Mouse (Mus musculus) left cerebral cortex, adult 11 months (tissue): Measurements from ENCODE around the gene Fgf12.
A peak's percentile ranks its signal among the peaks of the same experiment; 100 is the strongest.

Experiments
- DNase-seq: peaks from one replicate; pipeline ENCODE4 v3.0.0; 2022; ENCODE audit warnings: low spot score

The Fgf12 gene

DNA sequence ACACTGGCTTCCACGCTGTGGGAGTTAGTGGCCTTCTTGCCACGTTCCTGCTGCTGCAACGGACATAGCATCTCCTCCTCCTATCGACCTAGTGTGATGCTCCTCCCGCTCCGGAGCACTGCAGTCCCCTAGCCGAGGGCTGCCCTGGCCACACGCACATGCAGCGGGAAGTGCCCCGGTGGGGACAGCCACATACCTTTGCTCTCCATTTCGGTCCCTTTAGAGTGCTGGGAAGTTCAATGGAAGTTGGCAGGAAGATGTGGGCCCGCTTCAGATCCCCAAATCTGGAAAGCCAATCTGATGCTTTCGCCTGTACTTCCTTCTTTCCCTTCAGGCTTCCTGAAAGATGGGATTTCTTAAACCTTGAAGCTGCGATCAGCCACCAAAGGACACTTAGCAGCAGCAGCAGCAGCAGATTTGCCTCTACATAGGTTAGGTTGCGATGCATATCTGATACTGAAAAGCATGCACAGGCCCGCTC is at the start of gene Fgf12:
Gene Fgf12, minus strand, starts transcription at position 431 of the 481 bp plus-strand sequence.
- no peak for DNase-seq

DNA sequence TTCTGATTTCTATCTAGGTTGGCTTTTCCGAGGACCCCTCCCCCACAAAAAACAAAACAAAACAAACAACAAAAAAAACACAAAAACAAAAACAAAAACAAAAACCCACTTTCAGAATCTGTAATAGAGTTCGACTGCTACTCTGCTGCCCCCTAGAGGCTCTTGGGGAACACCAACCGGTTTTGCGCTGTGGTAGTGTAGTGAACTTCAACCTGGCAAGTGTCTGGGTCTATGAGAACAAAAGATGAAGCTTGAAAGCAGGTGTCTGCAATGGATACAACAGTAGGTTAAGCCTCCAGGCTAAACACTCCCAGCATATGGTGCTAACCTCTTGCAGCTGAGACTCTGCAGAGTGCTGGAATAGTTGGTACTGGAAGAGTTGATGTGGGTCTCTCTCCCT is 40.2 kb upstream of the Fgf12 start:
- DNase-seq: peak; percentile 3

DNA sequence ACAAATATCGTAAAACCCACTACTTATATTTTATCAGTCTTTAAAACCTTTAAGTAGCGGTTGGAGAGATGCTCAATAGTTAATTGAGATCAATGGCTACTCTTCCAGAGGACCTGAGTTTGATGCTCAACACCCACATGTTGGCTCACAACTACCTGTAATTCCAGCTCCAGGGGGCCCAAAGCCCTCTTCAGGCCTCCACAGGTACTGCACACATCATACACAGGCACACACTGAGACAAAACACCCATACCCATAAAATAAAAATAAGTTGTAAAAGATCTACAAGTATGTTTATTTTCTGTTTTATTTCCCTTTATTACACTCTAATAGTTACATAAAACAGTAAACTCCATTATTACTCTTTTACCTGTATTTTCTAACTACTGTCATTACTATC is 17.4 kb upstream of the Fgf12 start:
- DNase-seq: no peak

DNA sequence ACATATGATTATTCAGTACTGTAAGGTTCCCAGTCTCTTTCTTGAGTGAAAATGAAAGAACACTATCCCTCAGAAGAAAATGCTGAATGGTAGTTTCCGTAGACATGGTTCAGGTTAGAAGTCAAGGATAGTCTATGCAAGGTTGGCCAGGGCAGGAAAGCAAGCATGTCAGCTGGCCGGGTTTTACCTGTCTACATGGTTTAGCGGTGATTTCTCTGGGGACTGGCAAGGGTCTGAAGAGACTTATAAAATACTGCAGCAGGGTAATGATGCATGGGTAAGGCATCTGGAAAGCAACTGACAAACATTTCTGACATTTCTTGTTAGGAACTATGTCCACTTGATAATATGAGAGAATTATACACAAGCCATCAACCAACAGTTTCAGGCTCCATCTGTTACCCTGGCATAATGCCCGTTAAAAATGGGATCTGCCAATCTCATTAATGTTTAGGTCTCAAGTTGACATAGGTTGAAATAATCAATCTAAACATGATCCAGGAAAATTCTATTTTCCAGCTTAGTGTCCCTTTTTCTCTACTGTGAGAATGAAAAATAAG is 8.6 kb upstream of the Fgf12 start:
- DNase-seq: no peak

DNA sequence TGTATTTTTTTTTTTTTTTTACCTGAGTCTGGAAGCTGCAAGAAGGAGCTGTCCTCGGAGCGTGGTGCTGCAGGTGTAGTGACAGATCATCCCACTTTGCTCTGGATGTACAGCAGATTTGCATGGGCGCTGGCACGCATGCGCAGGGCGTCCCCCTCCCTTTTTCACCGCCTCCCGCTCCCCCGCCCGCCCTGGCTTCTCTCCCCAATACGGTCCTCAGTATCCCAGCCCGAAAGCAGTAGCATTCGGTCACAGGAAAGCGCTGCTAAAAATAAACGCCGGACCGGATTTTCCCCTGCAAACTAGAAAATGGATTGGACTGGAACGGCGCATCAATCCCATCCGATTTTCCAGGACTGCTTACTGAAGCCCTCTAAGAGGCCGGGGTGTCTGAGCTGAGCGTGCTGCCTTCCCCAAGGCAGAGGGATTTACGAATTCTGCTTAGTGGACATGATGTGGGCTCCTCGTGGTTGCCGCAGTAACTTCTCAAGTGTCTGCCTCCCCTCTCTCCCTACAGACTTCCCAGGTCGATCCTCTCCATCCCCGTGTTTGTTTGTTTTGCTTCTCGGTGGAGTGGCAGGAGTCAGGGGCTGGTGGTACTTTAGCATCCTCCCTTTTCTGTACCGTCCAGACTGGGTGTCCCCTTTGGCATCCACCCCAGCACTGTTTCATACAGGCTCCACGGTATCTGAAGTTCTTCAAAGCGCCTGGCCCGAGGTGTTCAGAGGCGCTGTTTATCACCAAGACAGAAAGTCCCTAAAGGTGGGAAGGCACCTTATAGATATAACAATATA is 453 bp upstream of the Fgf12 start:
- DNase-seq: peak; percentile 73

DNA sequence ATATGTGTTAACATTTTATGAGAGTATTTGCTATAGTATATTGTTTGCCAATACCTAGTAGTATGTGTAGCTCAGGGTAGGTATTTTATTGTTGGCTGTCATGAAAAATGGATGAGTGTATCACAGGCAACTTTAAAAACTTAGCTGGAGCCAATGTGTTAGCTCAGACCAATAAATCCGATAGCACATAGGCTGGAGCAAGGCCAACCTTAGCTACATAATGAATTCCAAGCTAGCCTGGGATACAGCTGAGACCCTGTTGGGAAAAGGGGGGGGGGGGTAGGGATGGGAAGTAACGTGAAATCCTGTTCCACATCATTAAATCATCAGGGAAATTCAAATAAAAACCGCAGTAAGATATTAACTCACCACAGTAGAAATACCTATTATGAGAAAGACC is 18.4 kb downstream of the Fgf12 start:
- no peak for DNase-seq

DNA sequence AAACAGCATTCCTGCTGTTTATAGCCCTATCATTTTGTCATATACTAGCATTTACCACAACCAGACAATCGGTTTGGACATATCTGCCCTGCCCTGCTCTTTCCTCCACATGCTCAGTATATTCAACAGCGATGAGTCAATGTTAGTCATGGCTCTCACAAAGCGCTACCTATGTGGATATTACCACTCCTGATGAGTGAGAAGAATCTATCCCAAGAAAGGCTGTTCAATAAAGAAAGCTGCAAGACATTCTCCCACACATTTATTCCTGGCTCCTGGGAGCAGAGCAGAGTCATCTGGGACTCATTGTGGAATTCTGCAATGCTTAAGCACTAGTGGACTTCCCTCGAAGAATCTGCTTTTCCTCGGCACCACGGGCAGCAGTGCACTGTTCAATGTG is 26.1 kb downstream of the Fgf12 start:
- no peak for DNase-seq

DNA sequence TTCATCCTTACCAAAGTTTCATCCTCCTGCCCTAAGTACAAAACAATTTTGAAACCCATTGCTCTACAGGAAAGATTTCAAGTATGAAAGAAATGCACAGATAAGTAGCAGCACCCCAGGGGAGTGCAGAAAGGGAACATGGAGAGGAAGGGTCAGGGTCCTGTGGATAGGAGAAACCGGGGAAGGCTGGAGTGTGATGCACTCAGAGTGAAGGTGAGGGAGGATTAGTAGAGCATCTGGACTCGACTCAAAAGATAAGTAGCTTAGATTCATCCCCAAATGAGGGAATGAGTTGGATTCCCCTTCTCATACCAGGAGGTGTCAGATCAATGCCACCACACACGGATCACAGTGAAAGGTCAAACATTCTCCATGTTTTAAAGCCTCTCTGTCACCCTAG is 46.2 kb downstream of the Fgf12 start:
- no peak for DNase-seq

DNA sequence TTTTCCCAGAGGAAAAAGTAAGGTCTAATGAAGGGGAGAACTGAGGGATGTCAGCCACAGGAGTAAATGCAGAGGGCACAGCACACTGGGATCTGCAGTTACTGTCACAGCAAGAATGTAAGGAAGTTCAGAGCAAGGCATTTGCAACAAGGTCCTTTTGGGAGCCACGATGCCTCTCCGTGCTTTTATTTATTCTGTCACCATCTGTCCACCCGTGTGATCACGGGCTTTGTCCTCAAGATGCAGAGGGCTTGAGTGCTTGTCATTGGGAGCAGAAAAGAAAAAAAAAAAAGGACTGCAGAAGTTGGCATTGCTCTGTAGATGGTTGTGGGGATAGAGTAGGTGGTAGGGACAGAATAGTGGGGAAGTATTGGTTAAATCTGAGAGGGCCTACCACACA is 52.5 kb downstream of the Fgf12 start:
- DNase-seq: no peak

DNA sequence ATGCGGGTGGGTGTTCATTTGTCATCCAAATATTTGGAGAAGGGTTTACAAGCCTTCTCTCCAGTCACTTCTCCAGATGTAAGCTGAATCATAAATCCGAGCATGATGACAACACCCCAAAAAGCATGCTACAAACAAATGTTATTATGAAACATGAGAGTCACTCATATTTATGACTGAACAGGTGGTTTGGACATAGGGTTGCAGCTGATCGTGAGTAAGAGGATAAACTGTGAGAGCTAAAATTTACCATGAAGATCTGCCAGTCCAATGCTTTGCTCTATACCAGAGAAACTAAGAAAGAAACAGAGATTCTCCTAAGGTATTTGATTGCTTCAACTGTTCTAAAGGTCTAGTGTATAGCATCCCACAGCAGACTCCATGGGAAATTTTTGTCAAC is 56.0 kb downstream of the Fgf12 start:
- no peak for DNase-seq

DNA sequence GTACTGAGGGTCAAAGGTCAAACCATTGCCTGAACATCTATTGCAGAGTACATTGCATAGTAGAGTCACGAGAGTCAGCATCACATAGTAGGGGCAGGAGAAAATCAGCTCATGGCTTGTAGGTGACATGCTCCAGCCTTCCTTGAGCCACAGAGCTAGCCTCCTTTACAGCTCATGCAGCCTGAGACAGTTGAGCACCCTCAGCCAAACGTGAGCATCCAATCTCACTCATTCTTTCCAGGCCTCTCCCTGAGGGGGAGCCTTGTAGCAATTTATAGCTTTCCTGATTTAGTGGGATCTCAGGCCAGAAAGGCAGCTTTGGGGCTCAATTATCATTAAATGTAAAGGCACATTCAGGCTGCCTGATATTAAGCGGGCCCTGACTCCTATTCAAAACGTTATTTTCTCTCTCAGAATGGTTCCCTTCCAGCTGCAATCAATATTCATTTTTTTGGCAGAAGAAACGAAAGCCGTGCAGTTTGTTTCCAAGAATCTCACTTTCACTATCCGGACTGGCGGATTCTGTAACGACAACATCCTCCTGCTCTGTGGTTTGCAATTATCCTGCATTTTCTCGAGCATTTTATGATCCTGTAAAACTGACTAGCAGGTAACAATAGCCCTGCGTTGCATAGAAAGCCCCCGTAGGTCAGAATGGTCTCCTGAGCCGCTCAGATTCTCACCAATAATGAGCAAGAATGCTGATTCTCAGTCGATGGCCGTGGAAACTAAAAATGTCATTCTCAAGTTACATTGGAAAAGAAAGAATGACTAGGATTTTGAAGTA is 58.6 kb downstream of the Fgf12 start:
- no peak for DNase-seq

DNA sequence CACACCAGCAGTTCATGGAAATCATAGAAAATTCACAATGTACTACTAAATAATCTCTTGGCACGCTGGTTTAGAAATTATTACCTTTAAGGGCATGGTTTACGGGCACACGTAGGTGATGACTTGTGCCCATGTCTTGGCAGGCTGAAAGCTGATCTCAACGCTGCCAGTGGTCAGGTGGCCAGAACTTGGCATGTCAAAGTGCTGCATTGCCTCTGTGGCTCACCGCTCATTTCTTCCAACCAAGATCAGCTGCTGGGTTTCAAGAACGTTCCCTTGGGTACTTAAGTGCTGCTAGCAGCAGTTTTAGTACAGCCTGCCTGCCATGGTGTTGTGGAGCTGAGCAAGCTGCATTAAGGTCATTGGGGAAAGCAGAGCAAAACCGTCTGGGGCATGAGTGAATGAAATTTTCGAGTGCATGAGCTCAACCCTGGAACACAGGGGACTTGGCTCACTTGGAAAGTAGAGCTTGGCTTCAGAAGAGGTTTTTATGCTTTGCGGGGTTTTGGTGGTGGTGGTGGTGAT is 63.9 kb downstream of the Fgf12 start:
- DNase-seq: no peak

DNA sequence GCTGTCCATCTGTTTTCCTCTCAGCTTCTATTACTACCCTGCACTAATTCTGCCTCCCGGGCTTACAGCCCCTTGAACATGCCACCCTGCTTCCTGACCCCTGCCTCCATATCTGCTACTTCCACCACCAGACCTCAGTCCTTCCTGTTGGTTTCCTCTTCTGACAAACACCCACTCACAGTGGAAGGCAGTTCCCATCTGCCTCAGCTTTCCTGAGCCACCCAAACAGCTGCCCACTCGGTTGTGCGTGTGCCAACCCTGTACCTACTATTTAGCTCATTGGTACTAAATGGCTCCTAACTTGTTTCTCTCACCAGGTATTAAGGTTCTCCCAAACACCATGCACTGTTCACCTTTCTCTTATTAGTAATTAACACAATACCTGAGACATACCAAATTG is 71.2 kb downstream of the Fgf12 start:
- no peak for DNase-seq

DNA sequence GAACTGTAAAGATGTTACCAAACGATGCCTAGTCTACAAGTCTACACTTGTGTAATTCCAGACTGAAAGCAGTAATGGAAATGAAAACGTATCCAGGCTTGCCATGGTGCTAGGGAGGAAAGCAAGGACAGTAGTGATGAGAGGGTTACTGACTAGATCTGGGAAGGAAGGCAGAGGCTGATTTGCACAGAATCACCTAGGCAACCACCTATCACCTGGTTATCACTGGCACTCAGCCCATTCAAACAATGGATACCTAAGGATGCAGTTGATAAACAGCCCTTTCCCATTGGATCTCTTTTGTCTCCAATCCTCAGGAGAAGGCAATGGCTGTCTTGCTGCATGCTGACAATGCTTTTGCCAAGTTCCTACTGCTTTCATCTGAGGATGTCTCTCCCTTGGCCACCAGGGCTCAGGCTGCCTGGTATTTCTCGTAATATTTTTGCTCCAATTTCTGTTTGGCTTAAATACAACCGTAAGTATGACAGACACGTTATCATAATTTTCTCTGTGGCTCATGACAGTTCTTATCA is 84.0 kb downstream of the Fgf12 start:
- DNase-seq: no peak

DNA sequence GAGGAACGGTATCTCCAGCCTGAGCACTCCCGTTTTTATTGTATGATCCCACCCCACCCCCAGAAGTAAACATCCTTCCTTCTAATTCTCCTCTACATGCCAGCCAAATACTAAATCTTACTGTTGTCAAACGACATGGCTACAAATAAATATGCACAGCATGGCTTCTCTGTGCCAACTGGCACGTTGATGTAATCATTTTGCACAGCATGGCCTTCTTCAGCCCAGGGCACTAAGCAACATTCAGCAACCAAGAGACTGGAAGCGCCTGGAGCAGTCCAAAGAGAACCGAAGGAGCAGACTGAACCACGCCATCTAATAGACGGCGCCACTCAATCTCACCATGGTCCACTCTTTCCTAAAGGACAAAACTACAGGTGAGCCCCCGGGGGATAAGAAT is 100.2 kb downstream of the Fgf12 start:
- DNase-seq: no peak

DNA sequence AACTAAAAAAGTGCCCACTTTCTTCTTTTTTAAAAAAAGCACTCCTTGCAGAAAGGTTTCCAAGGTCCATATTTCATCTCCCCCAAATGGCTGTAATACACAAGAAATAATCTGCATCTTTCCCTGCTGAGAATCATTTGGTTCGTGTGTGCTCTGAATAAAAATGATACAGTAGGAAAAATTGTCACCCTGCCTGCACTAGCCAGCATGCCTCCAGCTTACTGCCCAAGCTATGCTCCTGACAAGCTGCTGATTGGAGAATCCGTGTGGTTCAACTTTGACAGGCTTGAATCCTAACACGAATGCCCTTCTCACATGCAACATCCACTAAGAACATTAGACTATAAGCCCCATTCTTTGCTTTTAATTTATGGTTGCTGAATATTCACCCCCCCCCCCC is 102.3 kb downstream of the Fgf12 start:
- DNase-seq: no peak

DNA sequence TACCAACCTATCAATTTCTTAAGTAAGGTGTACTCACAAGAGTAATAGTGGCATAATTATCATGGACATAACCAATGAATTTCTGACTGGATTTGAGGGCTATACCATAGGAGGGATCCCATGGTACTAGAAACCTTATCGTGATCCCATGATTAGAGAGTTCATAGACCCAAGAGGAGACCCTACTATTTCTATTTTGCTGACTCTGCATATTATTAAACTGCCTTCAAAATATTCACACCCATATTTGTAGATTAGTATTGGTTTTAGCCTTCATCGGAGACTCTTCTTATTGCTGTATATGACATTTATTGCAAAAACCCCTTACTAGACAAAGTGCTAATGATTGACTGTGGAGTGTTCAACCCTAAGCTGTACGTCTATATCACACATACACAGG is 107.8 kb downstream of the Fgf12 start:
- DNase-seq: no peak

DNA sequence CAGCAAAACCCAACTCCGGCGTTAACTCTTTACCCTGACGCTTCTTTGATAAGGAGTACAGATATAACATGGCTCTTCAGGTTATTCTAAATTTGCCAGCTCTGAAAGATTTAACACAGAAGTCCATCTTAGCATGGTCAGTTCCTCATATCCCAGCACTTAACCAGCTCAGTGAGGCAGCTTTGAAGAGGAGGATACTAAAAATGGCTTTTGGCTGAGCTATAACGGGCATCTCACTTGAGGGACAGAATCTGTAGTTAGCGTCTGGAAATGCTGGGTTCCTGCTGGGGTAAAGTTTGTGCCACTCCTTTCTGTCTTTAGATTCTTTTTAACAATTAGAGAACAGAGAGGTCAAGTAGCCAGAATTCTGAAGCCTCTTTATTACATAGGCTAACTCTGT is 121.1 kb downstream of the Fgf12 start:
- no peak for DNase-seq

DNA sequence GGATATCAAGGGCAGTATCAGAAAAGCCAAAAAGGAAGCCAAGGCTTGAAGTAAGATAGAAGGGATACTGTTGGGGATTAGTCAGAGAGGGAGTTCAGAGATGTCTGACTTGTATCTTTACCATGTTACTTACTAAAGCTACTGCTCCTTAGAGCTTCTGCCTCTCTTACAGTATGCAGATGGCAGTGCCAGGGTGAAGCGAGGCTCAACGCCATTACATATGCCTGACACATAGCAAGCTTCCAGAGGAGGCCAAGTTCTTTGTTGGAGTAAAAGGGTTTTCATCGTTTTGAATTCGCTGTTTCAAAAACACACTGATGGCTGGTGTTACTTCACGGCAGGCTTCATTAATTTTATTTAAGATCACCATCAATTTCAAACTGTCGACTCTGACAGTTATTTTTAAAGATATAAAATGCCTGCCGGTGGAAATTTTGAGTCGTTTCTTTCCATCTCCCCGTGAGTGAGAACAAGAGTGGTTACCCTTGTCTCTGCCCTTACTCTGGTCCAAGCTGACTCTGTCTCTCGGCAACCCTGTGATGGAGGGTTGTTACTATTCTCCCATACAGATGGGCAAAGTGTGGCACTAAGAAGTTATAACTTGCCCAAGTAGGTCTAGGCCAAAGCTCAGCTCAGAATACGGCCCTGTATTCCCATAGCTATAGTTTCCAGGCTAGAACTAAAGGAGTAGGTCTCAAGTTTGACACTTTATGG is 121.9 kb downstream of the Fgf12 start:
- DNase-seq: no peak

DNA sequence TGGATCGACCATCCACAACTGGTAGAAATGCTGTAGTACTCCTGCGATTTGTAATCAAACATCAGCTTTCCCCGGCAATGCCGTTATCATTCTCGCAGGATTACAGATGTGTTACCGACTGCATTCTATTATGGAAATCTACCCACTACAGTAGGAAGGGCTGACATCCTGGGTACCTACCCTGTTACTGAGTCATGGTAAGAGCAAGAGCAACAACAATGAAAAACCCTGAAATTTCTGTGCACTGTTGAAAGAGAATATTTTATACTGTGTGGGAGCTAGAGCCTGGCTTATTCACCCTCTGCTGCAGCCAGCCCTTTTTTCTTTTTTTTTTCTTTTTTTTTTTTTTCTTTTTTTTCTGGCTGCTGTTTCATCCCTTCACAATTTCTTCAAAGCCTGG is 126.6 kb downstream of the Fgf12 start:
- DNase-seq: no peak

DNA sequence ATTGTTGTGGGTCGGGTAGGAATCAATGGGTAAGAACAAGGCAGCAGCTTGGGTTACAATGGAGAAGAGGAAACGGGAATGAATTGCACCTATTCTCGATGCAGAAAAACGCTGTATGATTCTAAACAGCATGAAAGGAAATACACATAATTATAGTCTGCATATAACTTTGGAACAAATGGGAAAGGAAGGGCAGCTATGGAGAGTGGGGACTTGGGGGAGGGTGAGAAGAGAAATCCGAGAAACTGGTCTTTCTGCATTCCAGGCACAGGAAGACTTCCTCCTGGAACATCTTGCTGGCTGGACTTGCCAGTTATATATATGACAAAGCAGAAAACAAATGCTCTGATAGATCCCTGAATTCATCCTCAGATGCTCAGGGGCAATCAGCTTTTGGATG is 127.2 kb downstream of the Fgf12 start:
- DNase-seq: no peak

DNA sequence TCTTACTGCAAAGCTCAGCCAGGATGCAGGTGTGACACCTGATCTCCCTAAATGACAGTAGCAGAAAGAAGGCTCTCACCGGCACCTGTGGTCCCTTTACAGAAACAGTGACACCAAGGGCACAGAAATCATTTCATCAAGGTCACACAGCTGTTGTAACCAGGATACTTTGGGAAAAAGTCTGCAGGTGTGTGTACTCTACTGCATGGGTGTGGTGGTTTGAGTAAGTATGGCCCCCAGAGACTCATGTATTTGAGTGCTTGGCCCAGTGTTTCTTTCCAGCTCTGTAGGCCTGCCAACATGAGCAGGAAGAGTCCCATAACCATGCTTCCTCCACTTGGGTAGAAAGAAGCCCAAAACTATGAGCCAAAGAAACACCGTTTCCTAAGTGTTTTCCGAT is 138.5 kb downstream of the Fgf12 start:
- no peak for DNase-seq
